Mouse (Mus musculus) CH12.LX (cell line): ENCODE data around the gene Dcps. TPM values are rescaled to one million over a fixed set of nuclear protein-coding genes. Genes with fewer than 3 reads are reported as not detected.

Experiments
- DNase-seq: peaks from one replicate; pipeline ENCODE4 v3.0.0-alpha.2; 2013; ENCODE audit errors: extremely low read depth
- H3K27ac ChIP-seq: 2 replicates; pipeline ENCODE4 v1.5.1; 2012; ENCODE audit warnings: low read depth, mild to moderate bottlenecking, control low read depth, moderate library complexity; ENCODE audit not compliant: insufficient read depth
- H3K27me3 ChIP-seq: replicated peaks from 2 replicates; pipeline ENCODE3; 2012; ENCODE audit warnings: inconsistent platforms
- H3K36me3 ChIP-seq, 2 experiments: replicated peaks in 1 of 2; 2 replicates each; pipeline versions ENCODE3 to v1.6.1; 2012; ENCODE audit warnings: inconsistent platforms in 1 of 2, low read length in 1 of 2, mild to moderate bottlenecking in 1 of 2, mixed read lengths in 1 of 2, moderate library complexity in 1 of 2; ENCODE audit not compliant: control insufficient read depth in 1 of 2, insufficient read depth in 1 of 2
- H3K4me1 ChIP-seq, 2 experiments: 2 replicates each; pipeline ENCODE4 v1.6.1; 2012; ENCODE audit warnings: inconsistent platforms in 1 of 2, moderate library complexity in 1 of 2; ENCODE audit not compliant: insufficient read depth in 2 of 2, control insufficient read depth in 1 of 2
- H3K4me2 ChIP-seq: 2 replicates; pipeline ENCODE4 v1.6.1; 2012; ENCODE audit warnings: low read depth, mild to moderate bottlenecking, control low read depth; ENCODE audit not compliant: poor library complexity, insufficient read depth, severe bottlenecking
- H3K4me3 ChIP-seq, 3 experiments: fragments of 150-350 bp in 1 of 3; sonication (generic) in 1 of 3; replicated peaks in 1 of 3; 2 replicates each; pipeline versions ENCODE3 to v1.5.1; 2011 to 2012; ENCODE audit warnings: low read depth in 2 of 3, low read length in 2 of 3, mild to moderate bottlenecking in 2 of 3, moderate library complexity in 2 of 3, control low read depth in 1 of 3, improper control_type of control experiment in 1 of 3, inconsistent platforms in 1 of 3, mixed read lengths in 1 of 3; ENCODE audit not compliant: poor library complexity in 1 of 3
- H3K79me2 ChIP-seq: replicated peaks from 2 replicates; pipeline ENCODE4 v1.6.1; 2012; ENCODE audit warnings: mild to moderate bottlenecking, moderate library complexity; ENCODE audit not compliant: control insufficient read depth, poor library complexity, insufficient read depth, severe bottlenecking; ENCODE audit errors: extremely low read depth
- H3K9ac ChIP-seq: 2 replicates; pipeline ENCODE4 v1.6.1; 2012; ENCODE audit warnings: low read depth, mild to moderate bottlenecking, control low read depth, moderate library complexity; ENCODE audit not compliant: insufficient read depth
- H3K9me3 ChIP-seq: replicated peaks from 2 replicates; pipeline ENCODE3; 2012; ENCODE audit warnings: low read length, inconsistent platforms, mixed read lengths
- BHLHE40 ChIP-seq: IDR thresholded peaks from 2 replicates; pipeline ENCODE4 v1.6.1; 2011; ENCODE audit warnings: mild to moderate bottlenecking, low read depth, low read length, improper control_type of control experiment
- CHD1 ChIP-seq: IDR thresholded peaks from 2 replicates; pipeline ENCODE4 v1.6.1; 2012; ENCODE audit warnings: low read depth, low read length, improper control_type of control experiment, inconsistent platforms
- CHD2 ChIP-seq: IDR thresholded peaks from 2 replicates; pipeline ENCODE4 v1.6.1; 2011; ENCODE audit warnings: low read length, improper control_type of control experiment
- ELF1 ChIP-seq: IDR thresholded peaks from 2 replicates; pipeline ENCODE4 v1.6.1; 2014; ENCODE audit warnings: low read depth, mild to moderate bottlenecking, inconsistent platforms, low read length, improper control_type of control experiment
- EP300 ChIP-seq: IDR thresholded peaks from 2 replicates; pipeline ENCODE4 v1.6.1; 2011; ENCODE audit warnings: low read length, improper control_type of control experiment
- ETS1 ChIP-seq: conservative IDR thresholded peaks from 2 replicates; pipeline ENCODE4 v1.6.1; 2012; ENCODE audit warnings: low read depth, mild to moderate bottlenecking, inconsistent platforms, low read length, improper control_type of control experiment, moderate library complexity
- HCFC1 ChIP-seq: IDR thresholded peaks from 2 replicates; pipeline ENCODE4 v1.6.1; 2012; ENCODE audit warnings: low read depth, mild to moderate bottlenecking, inconsistent platforms, low read length, improper control_type of control experiment
- MAFK ChIP-seq: IDR thresholded peaks from 2 replicates; pipeline ENCODE4 v1.6.1; 2011; ENCODE audit warnings: low read length, improper control_type of control experiment; ENCODE audit not compliant: insufficient replicate concordance
- MEF2A ChIP-seq: IDR thresholded peaks from 2 replicates; pipeline ENCODE4 v1.6.1; 2014; ENCODE audit warnings: low read depth, mild to moderate bottlenecking, inconsistent platforms, low read length, improper control_type of control experiment, borderline replicate concordance
- MYC ChIP-seq: IDR thresholded peaks from 2 replicates; pipeline ENCODE4 v1.6.1; 2011; ENCODE audit warnings: low read depth, mild to moderate bottlenecking, improper control_type of control experiment, low read length
- NELFE ChIP-seq: IDR thresholded peaks from 2 replicates; pipeline ENCODE4 v1.6.1; 2011; ENCODE audit warnings: low read depth, low read length, improper control_type of control experiment
- PAX5 ChIP-seq: IDR thresholded peaks from 2 replicates; pipeline ENCODE4 v1.6.1; 2012; ENCODE audit warnings: low read length, inconsistent platforms, mixed read lengths
- POLR2A ChIP-seq: IDR thresholded peaks from 2 replicates; pipeline ENCODE4 v1.6.1; 2011; ENCODE audit warnings: low read depth, mild to moderate bottlenecking, improper control_type of control experiment, low read length
- POLR2AphosphoS2 ChIP-seq: IDR thresholded peaks from 2 replicates; pipeline ENCODE4 v1.6.1; 2011; ENCODE audit warnings: low read depth, low read length, improper control_type of control experiment
- RAD21 ChIP-seq: IDR thresholded peaks from 2 replicates; pipeline ENCODE4 v1.6.1; 2011; ENCODE audit warnings: low read depth, mild to moderate bottlenecking, low read length, improper control_type of control experiment, moderate library complexity
- SMC3 ChIP-seq: IDR thresholded peaks from 2 replicates; pipeline ENCODE4 v1.6.1; 2011; ENCODE audit warnings: low read depth, low read length, improper control_type of control experiment
- UBTF ChIP-seq: IDR thresholded peaks from 2 replicates; pipeline ENCODE4 v1.6.1; 2012; ENCODE audit warnings: low read depth, mild to moderate bottlenecking, inconsistent platforms, low read length, improper control_type of control experiment, moderate library complexity
- ZNF384 ChIP-seq: IDR thresholded peaks from 2 replicates; pipeline ENCODE4 v1.6.1; 2012; ENCODE audit warnings: low read depth, low read length, improper control_type of control experiment, inconsistent platforms
- dilution Hi-C: fragments of 300-500 bp; cut with MboI; formaldehyde crosslinking; loops from 2 replicates; pipeline ENCODE4 v1.14.3; 2020; ENCODE audit warnings: low sequenced_read_pairs; ENCODE audit not compliant: extremely low pct_unique_long_range_greater_than_20kb, extremely low pct_ligation_motif_present
- in situ Hi-C: fragments of 300-500 bp; cut with MboI; formaldehyde crosslinking; loops from 3 replicates; pipeline ENCODE4 v1.14.3; 2019; ENCODE audit warnings: low sequenced_read_pairs, low pct_ligation_motif_present, low pct_unique_long_range_greater_than_20kb, mixed read lengths
- polyA plus RNA-seq: library from polyadenylated mRNA; unstranded; fragments of >175 nt; gene quantifications from 2 replicates; pipeline ENCODE4 v1.2.1, GENCODE M21; 2012; ENCODE audit warnings: low read depth; ENCODE audit not compliant: insufficient read length
- total RNA-seq, 2 experiments: library from RNA; depleted of rRNA; stranded (reverse); fragments of 300-350 nt in 1 of 2; fragments of >200 nt in 1 of 2; gene quantifications; 2 replicates each; pipeline ENCODE4 v1.2.3; 2012 to 2014

Dcps gene
- total and polyA plus RNA-seq, 3 experiments: 64.3 to 113 (median 94.3) TPM

DNA sequence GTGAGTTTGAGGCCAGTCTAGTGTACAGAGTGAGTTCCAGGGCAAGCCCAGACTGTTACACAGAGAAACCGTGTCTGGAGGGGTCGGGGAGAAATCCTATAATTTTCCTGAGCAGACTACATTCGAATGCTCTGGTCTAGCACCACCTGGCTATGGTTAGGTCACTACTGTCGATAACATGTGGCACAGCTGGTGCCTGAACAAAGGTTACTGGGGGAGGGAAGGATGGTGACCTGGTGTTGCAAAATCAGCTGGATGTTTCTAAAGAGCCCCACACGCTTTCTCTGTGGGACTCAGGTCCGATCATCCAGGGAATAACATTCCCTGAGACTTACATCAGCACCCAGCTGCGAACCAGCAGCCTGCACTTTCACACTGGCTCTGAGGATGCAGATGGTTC lies 37.8 kb downstream of the Dcps start:
- dilution Hi-C loops (no loop called here), in situ Hi-C loops (no loop called here)
- DNase-seq: no peak
- H3K4me1 ChIP-seq: peaks cover 2 to 24% of the 10 kb centered on the region in 2 experiments; a peak in 3 of 4 replicates
- no peak overlapping the region for H3K27ac ChIP-seq
- H3K4me2 ChIP-seq: no peak overlapping the region
- no peaks in the 10 kb centered on the region for H3K79me2 ChIP-seq
- TF ChIP-seq MEF2A (no peak), ELF1 (no peak), HCFC1 (no peak), POLR2A (no peak), ZNF384 (no peak)
- no peaks in the 10 kb centered on the region for H3K27me3 ChIP-seq
- H3K36me3 ChIP-seq: peaks cover 12 to 69% of the 10 kb centered on the region in 2 experiments
- H3K9ac ChIP-seq: no peak overlapping the region
- H3K4me3 ChIP-seq: no peak overlapping the region
- no peaks in the 10 kb centered on the region for H3K9me3 ChIP-seq

DNA sequence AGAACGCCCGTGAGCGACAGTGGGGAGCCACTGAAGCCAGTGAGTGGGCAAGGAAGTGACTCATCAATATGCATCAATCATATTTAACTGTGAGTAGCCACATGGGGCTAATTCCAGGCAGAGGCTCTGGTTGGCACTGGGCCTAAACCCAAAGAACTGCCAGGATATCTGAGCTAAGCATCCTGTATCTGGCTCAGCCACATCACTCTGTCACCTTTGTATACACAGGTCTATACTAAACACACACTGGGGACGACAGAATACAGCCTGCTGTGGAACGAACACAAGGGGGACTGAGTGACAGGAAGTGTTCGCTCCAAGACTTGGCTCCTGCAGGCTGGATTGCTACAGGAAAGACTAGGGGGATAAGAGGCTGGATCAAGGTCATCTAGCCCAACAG lies 40.3 kb downstream of the Dcps start:
- H3K36me3 ChIP-seq: peaks cover 12 to 86% of the 10 kb centered on the region in 2 experiments

DNA sequence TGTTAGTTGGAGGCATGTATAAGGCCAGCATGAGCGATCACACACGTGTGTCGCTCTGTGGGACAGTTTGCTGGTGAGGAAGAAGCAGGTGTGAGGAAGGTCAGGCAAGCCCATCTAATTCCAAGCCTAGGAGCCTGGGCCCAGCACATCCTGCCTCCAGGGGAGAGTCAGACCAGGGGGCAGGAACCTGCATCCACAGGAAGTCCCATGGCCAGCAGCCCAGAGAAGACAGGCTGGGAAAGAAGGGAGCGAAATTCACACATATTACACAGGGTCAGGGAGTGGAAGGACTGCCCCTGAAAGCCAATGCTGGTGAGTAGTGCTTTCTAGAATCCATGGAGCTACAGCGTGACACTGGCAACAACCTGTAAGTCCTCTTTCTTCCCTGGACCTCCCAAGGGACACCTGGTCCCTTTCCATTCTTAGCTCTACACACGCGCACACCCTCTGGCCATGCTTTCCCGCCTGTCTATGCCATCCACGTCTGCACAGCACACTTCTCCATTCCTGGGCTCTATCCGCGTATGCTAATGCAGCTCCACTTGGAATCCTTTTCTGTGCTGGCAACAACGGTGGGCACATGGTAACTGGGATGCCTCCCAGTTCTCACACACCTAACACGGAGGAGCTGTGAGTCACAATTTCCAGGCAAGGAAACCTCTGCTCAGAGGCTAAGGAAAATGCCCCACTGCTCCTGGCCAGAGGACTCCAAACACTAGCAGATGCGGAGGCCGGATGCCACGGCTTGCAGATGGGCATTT lies 44.0 kb downstream of the Dcps start:
- H3K4me2 ChIP-seq: no peak overlapping the region
- peaks cover 35 to 97% of the 10 kb centered on the region in 2 experiments for H3K36me3 ChIP-seq
- H3K27me3 ChIP-seq: no peaks in the 10 kb centered on the region
- in situ Hi-C loops: no loop called here
- H3K79me2 ChIP-seq: no peaks in the 10 kb centered on the region
- no peak overlapping the region for H3K27ac ChIP-seq
- dilution Hi-C loops: no loop called here
- no peak overlapping the region for H3K4me3 ChIP-seq
- no peak for TF ChIP-seq ETS1
- no peak for TF ChIP-seq MYC
- no peak for TF ChIP-seq MAFK
- no peak for TF ChIP-seq BHLHE40
- no peak for TF ChIP-seq CHD1
- no peak for TF ChIP-seq RAD21
- TF ChIP-seq MEF2A: no peak
- no peak for TF ChIP-seq SMC3
- TF ChIP-seq HCFC1: no peak
- no peak for TF ChIP-seq POLR2AphosphoS2
- TF ChIP-seq EP300: no peak
- no peak overlapping the region for H3K9ac ChIP-seq
- no peaks in the 10 kb centered on the region for H3K9me3 ChIP-seq
- peaks cover 2 to 5% of the 10 kb centered on the region in 2 experiments; a peak in 3 of 4 replicates for H3K4me1 ChIP-seq
- no peak for DNase-seq

More for the DNA sequence above, 40.3 kb downstream of the Dcps start:
- no peak overlapping the region for H3K9ac ChIP-seq
- H3K9me3 ChIP-seq: no peaks in the 10 kb centered on the region
- TF ChIP-seq MEF2A (no peak), NELFE (no peak), HCFC1 (no peak), UBTF (no peak), PAX5 (no peak), POLR2A (no peak), CHD2 (no peak)
- H3K79me2 ChIP-seq: no peaks in the 10 kb centered on the region
- in situ Hi-C loops: no loop called here
- H3K27ac ChIP-seq: no peak overlapping the region
- no peak overlapping the region for H3K4me2 ChIP-seq
- H3K4me3 ChIP-seq: no peak overlapping the region
- DNase-seq: no peak
- H3K27me3 ChIP-seq: no peaks in the 10 kb centered on the region
- dilution Hi-C loops: no loop called here
- H3K4me1 ChIP-seq: peaks cover 2 to 12% of the 10 kb centered on the region in 2 experiments; a peak in 3 of 4 replicates
